Mouse (Mus musculus) heart, adult 8-10 months (tissue): Measurements from ENCODE around the gene Me1. TPM values are rescaled to one million over a fixed set of nuclear protein-coding genes. Genes with fewer than 3 reads are reported as not detected.
A peak's percentile ranks its signal among the peaks of the same experiment; 100 is the strongest.

Source experiments
- DNase-seq: peaks from one replicate; pipeline ENCODE4 v3.0.0; 2022; ENCODE audit warnings: low spot score
- total RNA-seq, 4 experiments: library from RNA; stranded (reverse); gene quantifications; 2 replicates each; pipeline ENCODE4 v1.2.4; 2022

The Me1 gene
- total RNA-seq, 4 experiments from 2014 or later = 113 to 144 (median 120) TPM

- DNase-seq = no peak
Observed at GRCm38 (mm10) chr9:86660327-86660726, 35.4 kb downstream of the Me1 start.

DNA sequence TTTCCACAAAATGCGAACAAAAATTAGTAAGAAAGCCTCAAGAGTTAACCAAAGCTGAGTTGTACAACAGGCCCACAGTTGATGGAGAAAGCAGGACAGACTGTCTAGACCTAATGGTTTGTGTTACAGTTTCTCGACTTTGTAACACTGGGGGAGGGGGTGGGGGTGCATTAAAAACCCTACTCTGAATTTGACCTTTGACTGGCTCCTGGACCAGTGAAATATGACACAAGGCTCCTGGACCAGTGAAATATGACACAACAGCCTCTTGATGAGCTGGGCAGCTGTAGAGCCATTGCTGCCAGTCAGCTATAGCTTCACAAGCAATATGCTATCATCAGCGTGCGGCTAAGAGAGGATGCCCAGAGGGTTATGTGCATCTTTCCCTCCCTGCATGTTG, 37.4 kb downstream of the Me1 start:
- DNase-seq = no peak

DNA sequence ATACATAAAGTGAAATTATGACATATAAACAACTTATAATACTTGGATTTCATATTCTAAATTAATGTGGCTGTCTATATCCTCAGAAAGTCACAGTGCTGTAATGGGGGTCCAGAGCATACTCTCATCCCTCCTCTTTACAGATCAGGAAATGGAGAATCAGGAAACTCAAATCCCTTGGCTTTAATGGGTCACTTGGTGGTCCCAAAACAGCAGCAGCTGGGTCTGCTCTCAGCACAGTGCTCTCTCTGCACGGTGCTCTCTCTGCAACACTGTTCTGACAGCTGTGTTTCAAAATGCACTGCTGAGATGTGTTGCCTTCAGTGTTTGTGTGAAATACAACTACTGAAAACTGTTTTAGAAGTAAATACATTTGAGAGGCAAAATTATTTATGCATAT, 43.6 kb downstream of the Me1 start:
- no peak for DNase-seq

- no peak for DNase-seq
Observed at GRCm38 (mm10) chr9:86651254-86651653, 44.5 kb downstream of the Me1 start.

DNA sequence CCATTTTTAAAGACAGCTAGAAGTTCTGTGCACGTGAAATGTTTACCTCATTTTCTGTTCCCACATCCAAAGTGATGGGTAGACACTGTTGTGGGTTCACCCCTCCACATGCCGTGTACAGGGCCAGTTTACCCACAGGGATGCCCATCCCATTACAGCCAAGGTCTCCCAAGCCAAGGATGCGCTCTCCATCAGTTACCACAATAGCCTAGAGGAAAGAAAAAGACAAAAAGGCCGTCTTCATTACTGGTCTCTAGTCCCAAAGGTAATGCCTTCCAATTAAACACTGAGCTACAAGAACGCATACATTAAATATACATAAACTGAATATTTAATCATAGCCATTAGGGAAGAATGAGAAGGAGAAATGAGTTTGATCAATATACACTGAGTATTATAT, 44.9 kb downstream of the Me1 start:
- DNase-seq = no peak

DNA sequence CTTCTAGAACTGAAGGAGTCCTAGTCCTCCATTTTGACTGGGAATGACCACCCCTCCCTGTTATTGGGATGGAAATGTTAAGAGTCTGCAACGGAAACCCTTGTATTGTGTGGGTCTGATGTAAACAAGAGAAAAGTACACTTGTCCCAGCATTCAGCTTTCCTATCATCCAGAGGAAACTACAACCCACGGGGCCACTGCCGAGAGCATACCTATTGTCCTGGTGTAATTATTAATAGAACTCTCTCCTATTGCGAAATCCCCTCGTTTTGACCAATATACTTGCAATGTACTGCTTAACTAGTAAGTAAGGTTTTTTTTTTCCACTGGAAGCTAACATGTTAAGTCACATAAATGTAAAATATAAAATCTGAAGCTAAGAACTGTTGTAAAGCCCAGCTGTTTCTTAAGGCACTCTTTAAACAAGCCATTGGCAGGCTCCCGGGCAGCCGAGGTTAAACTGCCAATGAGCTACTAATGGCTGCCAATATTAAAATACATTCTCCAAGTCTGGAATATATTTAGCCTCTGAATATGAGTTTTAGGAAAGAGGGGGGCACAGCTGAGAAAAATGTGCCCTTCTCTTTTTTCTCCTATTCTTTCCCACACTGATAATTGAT, 47.7 kb downstream of the Me1 start:
- peak; percentile 19 for DNase-seq

DNA sequence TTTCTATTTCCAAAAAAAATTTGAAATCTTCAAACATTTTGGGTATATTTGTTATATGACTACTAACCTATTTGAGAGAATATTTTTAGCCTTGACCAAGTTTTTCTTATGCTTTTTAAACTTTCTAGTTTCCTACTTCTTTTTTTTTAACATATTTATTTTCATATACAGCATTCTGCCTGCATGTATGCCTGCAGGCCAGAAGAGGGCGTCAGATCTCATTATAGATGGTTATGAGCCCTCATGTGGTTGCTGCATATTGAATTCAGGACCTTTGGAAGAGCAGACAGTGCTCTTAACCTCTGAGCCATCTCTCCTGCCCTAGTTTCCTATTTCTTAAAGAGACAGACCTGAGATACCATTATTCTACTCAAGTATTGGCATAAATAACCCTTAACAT, 48.9 kb downstream of the Me1 start:
- DNase-seq = no peak

GRCm38 (mm10) chr9:86643497-86643896, 52.3 kb downstream of the Me1 start:
- DNase-seq = no peak

- DNase-seq = no peak
Observed at GRCm38 (mm10) chr9:86638771-86639170, 57.0 kb downstream of the Me1 start.

DNA sequence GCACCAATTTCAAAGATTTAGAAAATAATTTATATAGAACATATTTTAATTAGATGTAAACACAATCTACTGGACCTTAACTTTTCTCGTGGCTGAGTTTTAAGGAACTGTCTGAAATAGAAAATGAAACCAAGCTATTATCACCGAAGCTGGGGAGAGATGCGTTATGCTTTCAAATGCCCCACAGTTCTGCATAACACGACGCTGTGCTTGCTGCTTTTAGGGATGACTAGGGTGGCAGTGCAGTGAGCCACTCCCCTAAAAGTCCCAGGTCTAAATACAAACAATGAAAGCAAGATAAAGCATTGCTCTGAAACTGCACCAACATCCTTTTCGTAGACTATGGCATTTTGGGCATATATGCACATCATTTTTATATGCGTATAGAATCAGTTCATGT, 64.6 kb downstream of the Me1 start:
- peak; percentile 11 for DNase-seq

- DNase-seq = peak; percentile 36
Observed at GRCm38 (mm10) chr9:86630352-86630931, 65.3 kb downstream of the Me1 start.

GRCm38 (mm10) chr9:86629379-86629778, 66.4 kb downstream of the Me1 start:
- DNase-seq = no peak

GRCm38 (mm10) chr9:86627745-86628496, 67.8 kb downstream of the Me1 start:
- DNase-seq = no peak

DNA sequence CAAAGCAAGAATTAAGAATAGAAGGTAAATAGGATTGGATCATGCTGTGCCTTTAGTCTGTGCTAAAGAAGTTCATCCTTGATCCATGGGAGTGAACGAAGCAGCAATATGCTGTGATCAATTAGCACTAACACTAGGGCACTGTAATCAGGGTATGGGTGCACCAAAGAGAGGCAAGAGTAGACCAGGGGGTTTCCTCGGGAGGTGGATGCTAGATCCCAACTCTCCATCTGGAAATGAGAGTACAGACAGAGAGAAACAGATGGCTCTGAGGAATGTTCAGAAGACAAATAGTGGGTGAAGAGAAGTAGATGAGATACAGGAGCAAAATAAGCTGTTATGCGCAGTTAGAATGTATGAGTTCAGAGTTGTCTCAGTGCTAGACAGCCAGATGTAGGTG, 68.8 kb downstream of the Me1 start:
- no peak for DNase-seq

GRCm38 (mm10) chr9:86624781-86625180, 71.0 kb downstream of the Me1 start:
- no peak for DNase-seq

GRCm38 (mm10) chr9:86624039-86624438, 71.7 kb downstream of the Me1 start:
- DNase-seq = no peak

DNA sequence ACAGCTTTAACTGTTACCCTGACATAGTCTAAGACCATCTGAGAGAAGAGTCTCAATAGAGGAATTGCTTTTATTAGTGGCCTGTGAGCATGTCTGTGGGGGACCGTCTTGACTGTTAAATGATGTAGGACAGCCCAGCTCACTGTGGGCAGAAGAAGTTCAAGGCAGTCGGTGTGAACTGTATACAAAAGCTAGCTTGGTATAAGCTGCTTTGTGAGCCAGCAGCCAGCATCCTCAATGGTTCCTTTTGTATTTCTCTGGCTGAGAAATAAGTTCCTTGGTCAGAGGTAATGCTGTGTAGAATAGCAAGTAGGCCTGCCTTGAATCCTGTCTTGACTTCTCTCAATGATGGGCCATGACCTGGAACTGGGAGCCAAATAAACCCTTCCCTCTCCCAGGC, 73.7 kb downstream of the Me1 start:
- no peak for DNase-seq

- no peak for DNase-seq
Observed at GRCm38 (mm10) chr9:86619341-86620139, 76.2 kb downstream of the Me1 start.

GRCm38 (mm10) chr9:86617837-86618492, 77.8 kb downstream of the Me1 start:
- DNase-seq = no peak

- DNase-seq = no peak
Observed at GRCm38 (mm10) chr9:86615765-86616164, 80.0 kb downstream of the Me1 start.

GRCm38 (mm10) chr9:86612091-86612490, 83.7 kb downstream of the Me1 start:
- no peak for DNase-seq

DNA sequence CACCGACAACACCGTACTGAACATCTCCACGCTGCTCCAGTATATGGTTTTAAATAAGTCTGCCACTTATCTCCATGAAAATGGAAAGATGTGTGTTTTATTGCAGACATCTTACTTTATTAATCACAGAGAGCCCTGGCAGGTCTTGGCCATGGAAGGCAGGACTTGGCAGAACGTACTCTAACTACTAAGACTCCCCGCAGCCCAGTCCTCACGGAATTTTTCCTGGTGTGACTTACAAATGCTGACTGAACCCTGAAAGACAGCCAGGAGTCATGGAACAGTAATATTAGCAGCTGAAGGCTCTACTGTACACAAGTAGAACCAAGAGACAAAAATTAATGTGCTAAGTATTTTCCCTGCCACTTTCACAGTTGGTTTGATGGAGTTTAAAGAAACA, 90.0 kb downstream of the Me1 start:
- DNase-seq = no peak
